Mouse (Mus musculus) skeletal muscle tissue, adult 2 months (tissue): ENCODE measurements around the gene Fam216a.

ENCODE experiments used
- DNase-seq: peaks from one replicate; pipeline ENCODE4 v3.0.0-alpha.2; 2012; ENCODE audit warnings: low read depth, low spot score

The Fam216a gene

DNA sequence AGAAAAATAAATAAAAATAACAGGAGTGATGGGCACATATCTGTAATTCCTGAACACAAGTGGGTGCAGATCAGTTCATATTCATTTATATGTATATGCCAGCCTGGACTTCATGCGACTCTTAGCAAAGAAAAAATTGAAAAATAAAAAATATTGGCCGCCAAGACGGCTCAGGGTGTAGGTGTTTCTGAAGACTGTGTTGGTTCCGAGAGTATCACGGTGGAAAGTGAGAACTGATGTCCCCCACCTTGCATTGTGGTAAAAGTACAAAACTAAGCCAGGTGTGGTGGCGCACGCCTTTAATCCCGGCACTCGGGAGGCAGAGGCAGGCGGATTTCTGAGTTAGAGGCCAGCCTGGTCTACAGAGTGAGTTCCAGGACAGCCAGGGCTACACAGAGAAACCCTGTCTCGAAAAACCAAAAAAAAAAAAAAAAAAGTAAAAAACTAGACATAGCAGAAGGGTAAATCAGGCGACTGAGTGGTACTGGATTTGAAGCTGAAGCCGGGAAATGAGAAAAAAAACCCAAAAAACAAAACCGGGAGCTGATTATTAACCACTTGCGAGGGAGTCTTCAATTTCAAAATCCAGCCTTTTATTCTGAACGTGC, 19.1 kb upstream of the Fam216a start:
- DNase-seq: no peak

- DNase-seq: no peak
Measured at GRCm38 (mm10) chr5:122390671-122391070, 18.5 kb upstream of the Fam216a start.

DNA sequence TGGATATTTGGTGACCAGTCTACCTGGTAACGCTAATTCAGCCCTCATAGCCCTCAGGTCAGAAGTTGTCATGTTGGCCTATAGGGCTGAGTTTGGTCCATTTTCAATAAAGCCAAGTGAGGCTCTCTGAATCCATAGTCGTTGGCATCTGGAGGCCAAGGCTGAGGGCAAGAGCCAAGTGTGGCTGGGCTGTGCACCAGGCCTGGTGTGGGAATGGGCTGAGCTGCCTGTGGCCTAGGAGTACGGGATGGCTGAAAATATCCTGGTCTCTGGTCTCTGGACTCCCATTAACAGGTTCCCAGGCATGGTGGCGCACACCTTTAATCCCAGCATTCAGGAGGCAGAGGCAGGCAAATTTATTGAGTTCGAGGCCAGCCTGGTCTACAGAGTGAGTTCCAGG, 17.8 kb upstream of the Fam216a start:
- no peak for DNase-seq

DNA sequence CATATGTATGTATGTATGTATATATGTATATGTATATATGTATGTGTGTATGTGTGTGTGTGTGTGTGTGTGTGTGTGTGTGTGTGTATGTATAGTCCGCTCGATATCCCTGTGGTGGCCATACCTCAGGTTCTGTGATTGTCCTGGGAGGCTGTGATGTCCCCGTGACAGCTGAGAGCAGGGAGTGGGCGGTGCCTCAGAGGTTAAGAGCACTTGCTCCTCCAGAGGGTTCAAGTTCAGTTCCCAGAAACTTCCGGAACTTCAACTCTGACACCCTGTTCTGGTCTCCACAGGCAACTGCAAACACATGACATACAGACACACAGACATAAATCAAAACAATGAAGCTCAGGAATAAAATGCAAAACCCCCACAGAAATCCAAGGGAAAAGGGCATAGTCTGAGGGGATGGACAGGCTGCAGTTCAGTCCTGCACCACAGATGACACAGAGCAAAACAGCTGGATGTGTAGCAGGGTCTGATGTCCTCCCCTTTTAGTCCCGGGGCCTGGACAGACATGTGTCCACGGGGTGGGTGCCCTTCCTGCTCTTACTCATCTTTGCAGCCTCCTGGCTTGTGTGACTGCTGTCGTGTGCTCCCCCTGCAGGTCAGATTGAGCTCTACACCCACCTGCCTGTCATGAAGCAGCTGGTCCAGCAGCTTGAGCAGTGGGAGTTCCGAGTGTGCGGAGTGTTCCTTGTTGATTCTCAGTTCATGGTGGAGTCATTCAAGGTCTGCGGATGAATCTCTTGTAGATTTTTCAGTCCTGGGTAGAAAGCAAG, 7.4 kb upstream of the Fam216a start:
- DNase-seq: peak; percentile 60

DNA sequence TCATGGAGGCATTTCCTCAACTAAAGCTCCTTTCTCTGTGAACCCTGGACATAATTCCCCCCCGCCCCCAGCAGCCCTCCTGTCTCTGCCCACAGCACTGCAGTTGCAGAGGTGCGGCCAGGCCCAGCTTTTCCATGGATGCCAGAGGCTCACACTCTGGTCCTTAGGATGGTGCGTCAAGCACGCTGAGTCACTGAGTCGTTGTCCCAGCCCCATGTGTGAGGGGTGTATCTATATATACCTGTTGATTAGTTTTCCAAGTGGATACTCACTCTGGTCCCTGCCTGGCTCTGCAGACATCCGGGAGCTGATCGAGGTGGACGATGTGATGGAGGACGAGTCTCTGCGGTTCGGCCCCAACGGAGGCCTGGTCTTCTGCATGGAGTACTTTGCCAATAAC, 6.0 kb upstream of the Fam216a start:
- no peak for DNase-seq

DNA sequence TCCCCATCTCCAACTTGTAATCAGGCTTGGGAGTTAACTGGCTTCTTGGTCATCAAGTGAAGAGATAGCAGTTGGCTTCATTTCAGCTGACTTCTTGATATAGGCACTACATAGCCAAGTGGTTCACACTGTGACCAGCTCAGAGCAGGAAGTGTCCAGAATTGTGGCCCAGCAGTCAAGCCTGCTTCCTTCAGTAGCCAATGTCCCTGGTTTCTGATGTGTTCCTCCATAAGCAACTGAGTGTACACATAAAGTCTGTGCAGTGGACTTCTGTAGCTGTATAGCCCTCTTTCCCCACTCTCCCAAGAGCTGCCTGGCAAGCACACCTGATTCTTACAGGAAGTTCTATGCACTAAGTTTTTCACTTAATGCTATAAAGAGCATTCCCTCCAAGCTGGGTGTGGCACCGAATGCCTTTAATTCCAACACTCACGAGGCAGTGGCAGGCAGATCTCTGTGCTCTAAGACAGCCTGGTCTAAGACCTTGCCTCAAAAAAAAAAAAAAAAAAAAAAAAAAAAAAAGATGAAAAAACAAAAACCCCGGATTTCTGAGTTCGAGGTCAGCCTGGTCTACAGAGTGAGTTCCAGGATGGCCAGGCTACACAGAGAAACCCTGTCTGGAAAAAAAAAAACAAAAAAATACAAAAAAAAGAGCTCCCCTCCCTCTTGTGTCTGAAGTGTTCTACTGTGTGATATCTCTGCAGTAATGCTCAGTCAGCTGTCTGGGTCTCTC, 5.1 kb upstream of the Fam216a start:
- DNase-seq: no peak

- DNase-seq: no peak
Measured at GRCm38 (mm10) chr5:122372878-122373277, 714 bp upstream of the Fam216a start.

GRCm38 (mm10) chr5:122371591-122372191, 473 bp downstream of the Fam216a start, which contains the start of gene Gpn3:
Gpn3 (plus strand) TSS chr5:122371876.
- DNase-seq: no peak

GRCm38 (mm10) chr5:122354492-122355067, 17.6 kb downstream of the Fam216a start:
- DNase-seq: no peak

GRCm38 (mm10) chr5:122353807-122354491, 18.2 kb downstream of the Fam216a start, which contains the start of the genes Rad9b and Vps29:
Rad9b (minus strand) TSS chr5:122354233.
Vps29 (plus strand) TSS chr5:122354369.
- DNase-seq: peak; percentile 99

GRCm38 (mm10) chr5:122345777-122346176, 26.4 kb downstream of the Fam216a start:
- no peak for DNase-seq

GRCm38 (mm10) chr5:122344260-122344659, 27.9 kb downstream of the Fam216a start:
- peak; percentile 70 for DNase-seq

GRCm38 (mm10) chr5:122343768-122344167, 28.4 kb downstream of the Fam216a start:
- no peak for DNase-seq

GRCm38 (mm10) chr5:122342874-122343273, 29.3 kb downstream of the Fam216a start:
- no peak for DNase-seq

GRCm38 (mm10) chr5:122336554-122337294, 35.4 kb downstream of the Fam216a start:
- DNase-seq: no peak

DNA sequence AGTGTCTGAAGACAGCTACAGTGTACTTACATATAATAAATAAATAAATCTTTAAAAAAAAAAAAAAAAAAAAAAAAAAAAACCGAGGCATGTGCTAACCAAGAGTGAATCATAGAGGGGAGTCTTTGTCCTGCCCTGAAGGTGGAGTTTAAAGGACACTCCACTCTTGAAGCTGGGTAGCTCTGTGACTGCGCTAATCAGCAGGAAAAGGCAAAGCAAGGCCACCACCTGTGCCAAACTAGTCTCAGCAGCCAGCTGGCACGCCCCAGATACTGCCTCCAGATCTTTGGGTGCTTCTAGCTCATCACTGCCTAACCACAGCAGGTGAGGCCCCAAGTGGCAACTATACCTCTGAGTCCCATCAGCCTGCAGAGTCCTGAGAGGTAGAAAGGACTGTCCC, 37.5 kb downstream of the Fam216a start:
- no peak for DNase-seq

- no peak for DNase-seq
Measured at GRCm38 (mm10) chr5:122330269-122330668, 41.9 kb downstream of the Fam216a start.

DNA sequence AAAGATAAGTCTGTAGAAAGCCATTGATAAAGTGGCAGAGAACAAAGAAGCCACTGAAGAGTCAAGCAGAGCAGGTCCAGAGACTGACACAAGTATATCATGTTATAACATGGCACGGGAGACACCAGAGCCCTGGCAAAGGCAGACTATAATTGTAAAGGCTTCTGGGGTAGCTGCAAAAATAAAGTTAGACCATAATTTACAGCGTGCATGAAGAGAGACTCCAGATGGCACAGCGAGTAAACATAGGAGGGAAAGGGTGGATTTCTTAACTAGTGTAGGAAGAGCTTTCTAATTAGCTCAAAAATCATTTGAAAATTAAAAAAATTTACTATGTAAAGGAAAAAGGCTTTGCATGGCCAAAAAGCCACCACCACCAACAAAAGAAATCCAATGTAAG, 44.9 kb downstream of the Fam216a start:
- DNase-seq: no peak

GRCm38 (mm10) chr5:122325477-122325876, 46.7 kb downstream of the Fam216a start:
- no peak for DNase-seq
